Mouse (Mus musculus) cortical plate, adult 2 months (tissue): Measurements from ENCODE around the gene Bcar3.

ENCODE experiments used
- CTCF ChIP-seq: fragments of 200-500 bp; IDR thresholded peaks from 2 replicates; pipeline ENCODE4 v1.5.1; 2011; ENCODE audit warnings: mild to moderate bottlenecking, control low read depth, low read length; ENCODE audit not compliant: insufficient read depth; ENCODE audit errors: extremely low read depth
- POLR2A ChIP-seq: fragments of 200-500 bp; IDR thresholded peaks from 2 replicates; pipeline ENCODE4 v1.6.1; 2011; ENCODE audit warnings: mild to moderate bottlenecking, low read length, control low read depth; ENCODE audit not compliant: insufficient read depth; ENCODE audit errors: extremely low read depth

DNA sequence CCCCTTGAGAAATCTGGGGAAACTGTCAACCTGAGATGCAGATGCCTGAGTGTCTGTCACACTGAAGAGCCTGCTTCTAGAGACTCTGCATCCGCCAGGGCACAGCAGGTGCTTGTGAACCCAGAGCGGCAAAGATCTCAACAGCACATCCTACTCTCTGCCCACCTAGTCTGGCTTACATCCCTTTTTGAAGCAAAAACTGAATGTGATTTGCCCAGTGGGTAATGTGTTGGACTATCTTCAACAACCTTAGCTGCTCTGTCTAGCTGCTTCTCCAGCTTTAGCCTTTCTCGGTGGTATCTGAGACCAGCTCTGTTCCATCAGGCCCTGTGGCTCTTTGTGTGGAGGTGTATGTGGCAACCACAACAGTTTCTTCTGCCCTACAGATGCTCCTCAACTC lies 184.8 kb downstream of the Bcar3 start:
- no peak for TF ChIP-seq POLR2A
- no peak for TF ChIP-seq CTCF
